Mouse (Mus musculus) left cerebral cortex, adult 2 months (tissue): ENCODE measurements at regions not wholly inside any gene's neighbourhood (a gene's known extent, or its start where the extent isn't known, plus 50 kb on each side); places are given as distances from the start of the nearest gene placed in this dataset.

ENCODE experiments used
- DNase-seq, 2 experiments: peaks; one replicate each; pipeline ENCODE4 v3.0.0; 2021 to 2022; ENCODE audit warnings: low spot score in 2 of 2, mixed read lengths in 1 of 2; ENCODE audit errors: extremely low spot score in 1 of 2
- H3K27ac ChIP-seq: fragments of 200-600 bp; 2 replicates; pipeline ENCODE4 v1.8.1; 2022
- H3K4me3 ChIP-seq: fragments of 200-600 bp; 2 replicates; pipeline ENCODE4 v1.8.1; 2022
- CTCF ChIP-seq: fragments of 200-600 bp; IDR thresholded peaks from 2 replicates; pipeline ENCODE4 v1.8.1; 2022; ENCODE audit warnings: antibody characterized with exemption, mild to moderate bottlenecking, moderate library complexity
- intact Hi-C: fragments of 180-260 bp; cut with DNase I; formaldehyde crosslinking; loops from one replicate; pipeline ENCODE4 v1.15.1; 2025

GRCm38 (mm10) chr2:93135324-93135723 lies 52.0 kb upstream of the Trp53i11 start:
- intact Hi-C loops: no loop called here
- TF ChIP-seq CTCF: no peak
- no peak for DNase-seq
- Histone ChIP-seq H3K27ac (no peak overlapping the region), H3K4me3 (no peak overlapping the region)

GRCm38 (mm10) chr2:93133301-93133971 lies 53.9 kb upstream of the Trp53i11 start:
- intact Hi-C loops: no loop called here
- no peak overlapping the region for H3K27ac ChIP-seq
- no peak overlapping the region for H3K4me3 ChIP-seq
- DNase-seq: no peak
- no peak for TF ChIP-seq CTCF

GRCm38 (mm10) chr2:93131825-93132623 lies 55.3 kb upstream of the Trp53i11 start:
- no peak overlapping the region for H3K4me3 ChIP-seq
- TF ChIP-seq CTCF: no peak
- intact Hi-C loops: no loop called here
- DNase-seq: no peak
- no peak overlapping the region for H3K27ac ChIP-seq

- intact Hi-C loops: no loop called here
Measured at GRCm38 (mm10) chr2:93131236-93131635, 56.1 kb upstream of the Trp53i11 start.

GRCm38 (mm10) chr2:93129176-93129575 lies 58.2 kb upstream of the Trp53i11 start:
- intact Hi-C loops: no loop called here
- no peak overlapping the region for H3K4me3 ChIP-seq
- no peak for TF ChIP-seq CTCF
- no peak for DNase-seq
- H3K27ac ChIP-seq: no peak overlapping the region

More at GRCm38 (mm10) chr2:93131236-93131635, 56.1 kb upstream of the Trp53i11 start:
- no peak overlapping the region for H3K27ac ChIP-seq
- TF ChIP-seq CTCF: no peak
- H3K4me3 ChIP-seq: no peak overlapping the region
- DNase-seq: no peak

GRCm38 (mm10) chr2:93126595-93127165 lies 60.7 kb upstream of the Trp53i11 start:
- no peak for TF ChIP-seq CTCF
- intact Hi-C loops: no loop called here
- H3K27ac ChIP-seq: no peak overlapping the region
- no peak overlapping the region for H3K4me3 ChIP-seq
- peak in 1 of 2 experiments; percentile 30 for DNase-seq

- no peak overlapping the region for H3K4me3 ChIP-seq
- TF ChIP-seq CTCF: no peak
- intact Hi-C loops: no loop called here
- no peak for DNase-seq
- no peak overlapping the region for H3K27ac ChIP-seq
Measured at GRCm38 (mm10) chr2:93126112-93126511, 61.2 kb upstream of the Trp53i11 start.

GRCm38 (mm10) chr2:93124866-93125467 lies 62.4 kb upstream of the Trp53i11 start:
- Histone ChIP-seq H3K27ac (no peak overlapping the region), H3K4me3 (no peak overlapping the region)
- intact Hi-C loops: no loop called here
- TF ChIP-seq CTCF: no peak
- no peak for DNase-seq

- no peak overlapping the region for H3K27ac ChIP-seq
- DNase-seq: no peak
- no peak overlapping the region for H3K4me3 ChIP-seq
- no peak for TF ChIP-seq CTCF
- intact Hi-C loops: no loop called here
Measured at GRCm38 (mm10) chr2:93123829-93124228, 63.5 kb upstream of the Trp53i11 start.

GRCm38 (mm10) chr2:93120386-93120785 lies 67.0 kb upstream of the Trp53i11 start:
- Histone ChIP-seq H3K4me3 (no peak overlapping the region), H3K27ac (no peak overlapping the region)
- no peak for DNase-seq
- TF ChIP-seq CTCF: no peak
- intact Hi-C loops: no loop called here

GRCm38 (mm10) chr2:93119001-93119400 lies 68.3 kb upstream of the Trp53i11 start:
- Histone ChIP-seq H3K4me3 (no peak overlapping the region), H3K27ac (no peak overlapping the region)
- no peak for DNase-seq
- intact Hi-C loops: no loop called here
- no peak for TF ChIP-seq CTCF

GRCm38 (mm10) chr2:93115303-93115702 lies 69.3 kb upstream of the Prdm11 start:
- no peak for DNase-seq
- Histone ChIP-seq H3K4me3 (no peak overlapping the region), H3K27ac (no peak overlapping the region)
- TF ChIP-seq CTCF: no peak
- intact Hi-C loops: no loop called here
